Mouse (Mus musculus): Measurements from ENCODE around the gene Vgf.

DNA sequence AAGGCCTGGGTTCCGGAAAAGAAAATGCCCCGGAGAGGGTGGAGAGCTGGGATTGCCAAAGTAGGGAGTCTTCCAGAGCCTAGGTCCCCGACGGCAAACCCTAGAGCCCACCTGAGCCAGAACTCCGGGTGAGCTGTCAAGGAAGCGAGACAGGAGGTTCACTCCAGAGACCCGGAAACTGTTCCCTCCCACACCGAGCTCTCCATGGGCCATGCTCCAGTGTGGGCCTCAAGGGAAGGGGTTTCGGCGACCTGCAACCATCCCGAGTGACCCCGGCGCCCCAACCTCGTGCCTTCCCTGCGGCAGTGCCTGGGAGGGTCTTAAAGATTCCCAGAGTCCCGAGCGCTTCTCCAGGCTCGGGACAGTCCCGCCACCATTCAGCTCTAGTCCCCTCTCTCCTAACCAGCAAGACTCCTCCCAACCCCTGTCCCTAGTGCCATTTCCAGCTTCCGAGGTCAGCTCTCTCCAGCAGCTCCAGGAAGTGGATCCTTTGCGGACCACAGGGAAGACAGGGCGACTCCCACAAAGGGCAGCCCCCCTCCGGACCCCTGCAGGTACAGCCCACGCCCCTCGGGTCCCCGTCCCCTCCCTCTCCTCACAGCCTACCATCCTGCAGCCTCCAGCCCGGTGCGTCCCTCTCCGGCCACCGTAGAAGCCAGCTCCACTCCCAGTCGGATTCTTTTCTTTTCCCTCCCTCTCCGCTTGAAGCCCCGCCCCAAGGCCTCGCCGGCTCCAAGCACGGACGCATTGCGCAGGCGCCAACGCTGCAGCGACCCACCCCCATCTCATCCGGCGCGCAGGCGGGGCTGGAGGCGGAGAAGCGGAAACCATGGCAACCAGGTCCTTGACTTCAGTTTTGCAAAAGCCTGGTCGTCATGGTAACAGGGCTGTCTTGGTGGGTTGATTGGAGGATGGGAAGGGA, 19.5 kb downstream of the Vgf start, which contains the start of gene Ap1s1:
- TF ChIP-seq CTCF (IDR thresholded peaks at IDR 0.05; ENCODE audit: low read depth) (no peak), EP300 (IDR thresholded peaks at IDR 0.05; ENCODE audit: low read depth) (0 out of 2 replicates have a peak, but pooled peaks have one; percentile 14)
